Mouse (Mus musculus) MN1 (cell line): ENCODE measurements around the gene Hfe2.
"Not testable (repeated sequence)": the region's sequence is repeated elsewhere in the genome, so short reads cannot be mapped to it uniquely, and the experiment has no call there.

Experiments
- DNase-seq: peaks from one replicate; pipeline ENCODE4 v3.0.0-alpha.2; 2016; ENCODE audit warnings: low spot score

Hfe2 gene

GRCm38 (mm10) chr3:96496620-96497275 is 28.2 kb upstream of the Hfe2 start:
- DNase-seq, result peak; percentile 54

- DNase-seq, result peak; percentile 89
Measured at GRCm38 (mm10) chr3:96497451-96498028, 27.4 kb upstream of the Hfe2 start.

GRCm38 (mm10) chr3:96498476-96499245 is 26.3 kb upstream of the Hfe2 start:
- peak; percentile 30 for DNase-seq

- DNase-seq, result peak; percentile 91
Measured at GRCm38 (mm10) chr3:96499481-96500288, 25.3 kb upstream of the Hfe2 start.

GRCm38 (mm10) chr3:96500289-96500621 is 24.7 kb upstream of the Hfe2 start:
- DNase-seq, result peak; percentile 94

GRCm38 (mm10) chr3:96500691-96501265 is 24.2 kb upstream of the Hfe2 start:
- peak; percentile 91 for DNase-seq

- peak; percentile 91 for DNase-seq
Measured at GRCm38 (mm10) chr3:96501391-96502115, 23.4 kb upstream of the Hfe2 start.

GRCm38 (mm10) chr3:96502181-96503082 is 22.5 kb upstream of the Hfe2 start:
- DNase-seq, result peak; percentile 21

GRCm38 (mm10) chr3:96503083-96503450 is 21.9 kb upstream of the Hfe2 start:
- DNase-seq, result peak; percentile 82

- no peak for DNase-seq
Measured at GRCm38 (mm10) chr3:96503946-96504345, 21.0 kb upstream of the Hfe2 start.

- no peak for DNase-seq
Measured at GRCm38 (mm10) chr3:96504931-96505330, 20.0 kb upstream of the Hfe2 start.

GRCm38 (mm10) chr3:96506396-96507047 is 18.4 kb upstream of the Hfe2 start:
- DNase-seq, result no peak

GRCm38 (mm10) chr3:96507966-96508365 is 17.0 kb upstream of the Hfe2 start:
- not testable (repeated sequence) for DNase-seq

GRCm38 (mm10) chr3:96520171-96520570 is 4.8 kb upstream of the Hfe2 start:
- DNase-seq, result no peak

- DNase-seq, result no peak
Measured at GRCm38 (mm10) chr3:96522149-96522548, 2.8 kb upstream of the Hfe2 start.

- no peak for DNase-seq
Measured at GRCm38 (mm10) chr3:96524028-96524810, 753 bp upstream of the Hfe2 start.

GRCm38 (mm10) chr3:96526013-96526762 is 1.2 kb downstream of the Hfe2 start:
- DNase-seq, result no peak

GRCm38 (mm10) chr3:96526864-96527542 is 2.0 kb downstream of the Hfe2 start:
- DNase-seq, result no peak
